Comparison of ENCODE assay signal across 11 mouse cellular contexts in genomic region chr1:181441654-181442241, GRCm38 (mm10).
DNase-seq lines count a peak whose midpoint lies in the region; ATAC-seq lines count a peak whose summit lies in the region.
"Had no signal": no experiment of that assay in that cellular context is flagged by ENCODE, and none has a peak within 500 bp of the region (broad histone marks: within the 10 kb centered on the region; RNA-seq: fewer than 3 reads in every experiment).

No protein-coding gene starts in this region.

- H3K36me3 ChIP-seq in limb, embryonic 15.5 days, result no peaks in the 10 kb centered on the region

- ATAC-seq in limb, embryonic 15.5 days (ENCODE audit: insufficient number of reproducible peaks, low FRiP score, low TSS enrichment, low read depth), result peak; percentile 64

- H3K9me3 ChIP-seq in limb, embryonic 15.5 days, result no peaks in the 10 kb centered on the region

- H3K4me3 ChIP-seq in limb, embryonic 15.5 days, result no peak overlapping the region

- DNase-seq in cerebellum, postnatal 10 days, result peak; percentile 47 to 60
- DNase-seq in cerebellum, adult 8-10 months, result no peak
- DNase-seq in heart, postnatal 4 days, result peak; percentile 27
- DNase-seq in heart, postnatal 10 days, result no peak
- peak; percentile 64 for DNase-seq in kidney, adult 18-20 months
- no peak for DNase-seq in right cerebral cortex, adult 18-20 months
- DNase-seq in spleen, postnatal 10 days (ENCODE audit: low spot score in 2 of 2), result no peak
- DNase-seq: heart, adult 11 months; thymus, postnatal 4 days had no signal

- H3K27ac ChIP-seq in limb, embryonic 15.5 days, result peak overlapping the region; percentile 73
- H3K27ac ChIP-seq: hindbrain, embryonic 14.5 days had no signal

- H3K4me2 ChIP-seq in limb, embryonic 15.5 days, result no peak overlapping the region
- H3K4me2 ChIP-seq: hindbrain, embryonic 14.5 days had no signal

- H3K9ac ChIP-seq in limb, embryonic 15.5 days, result no peak overlapping the region
- H3K9ac ChIP-seq: hindbrain, embryonic 14.5 days had no signal

- WGBS in limb, embryonic 15.5 days, result 46% methylated on average over 7 of the region's 7 CpGs

- peaks cover 44% of the 10 kb centered on the region for H3K4me1 ChIP-seq in limb, embryonic 15.5 days

- intact Hi-C loops in heart, postnatal 10 days (cut with DNase I), result no loop called here

- H3K27me3 ChIP-seq in limb, embryonic 15.5 days, result no peaks in the 10 kb centered on the region

Comparison
In these comparisons a context has a peak if more than half of its experiments do, and no peak if none do; other contexts are left out.
1. DNase-seq: peak in cerebellum, postnatal 10 days (2 of 2), heart, postnatal 4 days (single experiment) and kidney, adult 18-20 months (single experiment); none in cerebellum, adult 8-10 months (single experiment), heart, postnatal 10 days (0 of 2), right cerebral cortex, adult 18-20 months (single experiment) and spleen, postnatal 10 days (0 of 2).